Mouse (Mus musculus): Measurements from ENCODE around the gene Cacna1e.

- TF ChIP-seq EP300 (IDR thresholded peaks at IDR 0.05) (peak; percentile 69), CTCF (IDR thresholded peaks at IDR 0.05) (no peak)
These were observed 305.6 kb downstream of the Cacna1e start for GRCm38 (mm10) chr1:154578748-154579147.

All from lung, postnatal 0 days (tissue).